Mouse (Mus musculus) liver, adult 2 months (tissue): ENCODE measurements at regions not wholly inside any gene's neighbourhood (a gene's known extent, or its start where the extent isn't known, plus 50 kb on each side); places are given as distances from the start of the nearest gene placed in this dataset.

Source experiments
- CTCF ChIP-seq: fragments of 200-500 bp; IDR thresholded peaks from 2 replicates; pipeline ENCODE4 v1.5.1; 2011; ENCODE audit warnings: low read depth, low read length, control low read depth
- POLR2A ChIP-seq: fragments of 200-500 bp; IDR thresholded peaks from 2 replicates; pipeline ENCODE4 v1.6.1; 2011; ENCODE audit warnings: low read length, control low read depth; ENCODE audit not compliant: insufficient read depth; ENCODE audit errors: extremely low read depth

DNA sequence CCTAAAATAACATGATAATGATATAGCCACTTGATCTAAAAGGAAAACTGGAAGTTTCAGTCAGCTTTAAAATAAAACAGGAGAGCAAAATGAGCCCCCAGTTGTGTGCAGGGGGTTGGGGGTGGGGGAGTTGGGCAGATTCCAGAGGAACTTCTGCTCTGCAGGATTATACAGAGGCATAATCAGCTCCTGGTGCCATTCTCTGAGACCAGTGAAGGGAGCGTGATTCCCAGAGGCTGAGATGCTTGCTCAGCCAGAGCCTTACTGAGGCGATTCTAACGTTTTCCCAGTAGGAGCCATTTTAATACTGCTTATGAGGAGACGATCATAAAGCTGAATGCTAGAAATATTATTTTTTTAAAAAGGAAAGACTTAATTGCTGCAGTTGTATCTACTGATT, 200.5 kb downstream of the Hdgfl1 start:
- TF ChIP-seq POLR2A: no peak
- no peak for TF ChIP-seq CTCF
